Mouse (Mus musculus) neural tube, embryonic 13.5 days (tissue): ENCODE measurements around the gene Xrcc1. TPM values are rescaled to one million over a fixed set of nuclear protein-coding genes. Genes with fewer than 3 reads are reported as not detected.

Experiments used
- ATAC-seq: fragments of 200-750 bp; cut with Nextera tagmentation; 2 replicates; pipeline ENCODE4 v1.8.0; 2017; ENCODE audit warnings: low read depth, mild to moderate bottlenecking, moderate TSS enrichment, moderate library complexity
- H3K27ac ChIP-seq: fragments of 300-500 bp; sonication (generic); replicated peaks from 2 replicates; pipeline ENCODE4 v1.5.1; 2015; ENCODE audit warnings: moderate library complexity, mild to moderate bottlenecking, inconsistent platforms
- H3K27me3 ChIP-seq: fragments of 300-500 bp; sonication (generic); 2 replicates; pipeline ENCODE4 v1.6.1; 2015; ENCODE audit warnings: mild to moderate bottlenecking, inconsistent platforms
- H3K36me3 ChIP-seq: fragments of 300-500 bp; sonication (generic); 2 replicates; pipeline ENCODE4 v1.6.1; 2015; ENCODE audit warnings: mild to moderate bottlenecking, inconsistent platforms
- H3K4me1 ChIP-seq: fragments of 300-500 bp; sonication (generic); replicated peaks from 2 replicates; pipeline ENCODE4 v1.6.1; 2015; ENCODE audit warnings: inconsistent platforms
- H3K4me2 ChIP-seq: fragments of 300-500 bp; sonication (generic); 2 replicates; pipeline ENCODE4 v1.6.1; 2015; ENCODE audit warnings: inconsistent platforms, mild to moderate bottlenecking, moderate library complexity
- H3K4me3 ChIP-seq: fragments of 300-500 bp; sonication (generic); 2 replicates; pipeline ENCODE4 v1.5.1; 2015; ENCODE audit warnings: mild to moderate bottlenecking, inconsistent platforms
- H3K9ac ChIP-seq: fragments of 300-500 bp; sonication (generic); 2 replicates; pipeline ENCODE4 v1.6.1; 2015; ENCODE audit warnings: moderate library complexity, mild to moderate bottlenecking, inconsistent platforms
- H3K9me3 ChIP-seq: fragments of 300-500 bp; sonication (generic); 2 replicates; pipeline ENCODE4 v1.6.1; 2016; ENCODE audit warnings: inconsistent platforms
- WGBS: fragments of 180-500 bp; shearing (Covaris S2); methylation state at CpG from one replicate; pipeline ENCODE4 v1.1.7; 2015; 5-methylcytosine and 5-hydroxymethylcytosine counted together
- polyA plus RNA-seq: library from polyadenylated mRNA; unstranded; fragments of >200 nt; fragmentation: Nextera tagmentation; extraction: Ambion mirVana; gene quantifications from 2 replicates; pipeline ENCODE4 v1.2.1, GENCODE M21; 2015

The Xrcc1 gene
- 66.3 and 79.2 TPM in 2 replicates for polyA plus RNA-seq

- H3K9ac ChIP-seq = peak within 1 kb of the TSS; percentile 89
- peak within 1 kb of the TSS; percentile 69 for H3K4me2 ChIP-seq
- peaks cover 26% of the 10 kb centered on the region for H3K36me3 ChIP-seq
- no peaks in the 10 kb centered on the region for H3K27me3 ChIP-seq
- H3K4me1 ChIP-seq = peaks cover 15% of the 10 kb centered on the region
- H3K4me3 ChIP-seq = peak within 1 kb of the TSS; percentile 84
- H3K27ac ChIP-seq = peak within 1 kb of the TSS; percentile 64
- peak; percentile 19 for ATAC-seq
- 42% methylated on average over 13 of the region's 13 CpGs for WGBS
- H3K9me3 ChIP-seq = no peaks in the 10 kb centered on the region
These were observed at the start of gene Xrcc1, which contains the start of gene Pinlyp for GRCm38 (mm10) chr7:24546068-24546614. Gene Xrcc1, plus strand, starts transcription at chr7:24546289. Gene Pinlyp, minus strand, starts transcription at chr7:24546118.

GRCm38 (mm10) chr7:24499856-24500577 is 46.1 kb upstream of the Xrcc1 start:
- Histone ChIP-seq H3K9ac (0 out of 2 replicates have a peak overlapping the region, but pooled peaks have one; percentile 19), H3K36me3 (peaks cover 58% of the 10 kb centered on the region), H3K4me3 (0 out of 2 replicates have a peak overlapping the region, but pooled peaks have one; percentile 9), H3K27ac (no peak overlapping the region), H3K4me2 (peak overlapping the region; percentile 35), H3K27me3 (peaks cover 10% of the 10 kb centered on the region; the same call in 1 of the 2 replicates), H3K9me3 (no peaks in the 10 kb centered on the region), H3K4me1 (peaks cover 26% of the 10 kb centered on the region)
- ATAC-seq = no peak
- 20% methylated on average over 43 of the region's 43 CpGs for WGBS

GRCm38 (mm10) chr7:24500929-24501328 is 45.2 kb upstream of the Xrcc1 start:
- H3K9ac ChIP-seq = no peak overlapping the region
- peaks cover 10% of the 10 kb centered on the region; the same call in 1 of the 2 replicates for H3K27me3 ChIP-seq
- 35% methylated on average over 7 of the region's 7 CpGs for WGBS
- peaks cover 57% of the 10 kb centered on the region for H3K36me3 ChIP-seq
- H3K4me2 ChIP-seq = no peak overlapping the region
- H3K9me3 ChIP-seq = no peaks in the 10 kb centered on the region
- no peak overlapping the region for H3K27ac ChIP-seq
- ATAC-seq = no peak
- no peak overlapping the region for H3K4me3 ChIP-seq
- H3K4me1 ChIP-seq = peaks cover 35% of the 10 kb centered on the region

DNA sequence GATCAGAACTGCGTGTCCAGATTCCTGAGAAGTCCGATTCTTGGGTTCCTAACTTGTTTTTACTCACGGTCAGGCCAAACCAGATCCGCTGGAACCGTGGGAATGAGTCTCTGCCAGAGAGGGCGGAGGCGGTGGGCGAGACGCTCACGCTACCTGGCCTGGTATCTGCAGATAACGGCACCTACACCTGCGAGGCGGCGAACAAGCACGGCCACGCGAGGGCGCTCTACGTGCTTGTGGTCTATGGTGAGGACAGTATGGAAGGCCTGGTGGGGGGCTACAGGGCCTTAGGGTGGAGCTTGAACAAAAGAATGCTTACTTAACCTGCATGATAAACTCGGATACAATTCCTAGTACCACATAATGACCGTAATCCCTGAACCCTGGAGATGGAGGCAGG is 44.6 kb upstream of the Xrcc1 start:
- H3K27ac ChIP-seq = no peak overlapping the region
- no peak for ATAC-seq
- H3K9me3 ChIP-seq = no peaks in the 10 kb centered on the region
- no peak overlapping the region for H3K4me3 ChIP-seq
- H3K4me1 ChIP-seq = peaks cover 40% of the 10 kb centered on the region
- no peak overlapping the region for H3K9ac ChIP-seq
- H3K27me3 ChIP-seq = peaks cover 10% of the 10 kb centered on the region; the same call in 1 of the 2 replicates
- H3K36me3 ChIP-seq = peaks cover 57% of the 10 kb centered on the region
- WGBS = 59% methylated on average over 21 of the region's 21 CpGs
- no peak overlapping the region for H3K4me2 ChIP-seq

DNA sequence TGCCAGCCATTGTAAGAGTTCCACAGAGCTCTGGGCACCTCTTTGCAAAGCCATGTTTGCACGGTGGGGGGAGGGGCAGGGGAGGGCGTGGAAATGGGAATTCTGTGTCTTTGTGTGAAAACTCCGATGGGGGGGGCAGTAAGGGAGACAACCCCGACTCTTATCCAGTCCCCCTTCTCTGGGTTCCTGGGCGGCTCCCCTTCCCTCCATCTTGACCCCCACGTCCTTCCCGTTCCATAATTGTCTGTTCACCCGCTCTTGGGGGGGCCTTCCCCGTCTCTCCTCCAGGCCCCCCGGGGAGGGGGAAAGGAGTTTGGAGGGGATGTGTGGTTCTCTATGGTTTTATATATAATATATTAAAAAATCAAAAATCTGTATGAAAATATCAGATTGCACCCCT is 42.1 kb upstream of the Xrcc1 start:
- no peak for ATAC-seq
- H3K4me2 ChIP-seq = no peak overlapping the region
- H3K4me3 ChIP-seq = no peak overlapping the region
- peaks cover 51% of the 10 kb centered on the region for H3K4me1 ChIP-seq
- H3K9ac ChIP-seq = peak overlapping the region; percentile 54
- H3K36me3 ChIP-seq = peaks cover 47% of the 10 kb centered on the region
- H3K9me3 ChIP-seq = no peaks in the 10 kb centered on the region
- H3K27ac ChIP-seq = 0 out of 2 replicates have a peak overlapping the region, but pooled peaks have one; percentile 7
- 21% methylated on average over 10 of the region's 10 CpGs for WGBS
- H3K27me3 ChIP-seq = 0 out of 2 replicates have a peak, but pooled peaks cover 1% of the 10 kb centered on the region

- peak overlapping the region; percentile 81 for H3K4me2 ChIP-seq
- peak overlapping the region; percentile 100 for H3K27ac ChIP-seq
- 0 out of 2 replicates have a peak overlapping the region, but pooled peaks have one; percentile 96 for H3K9ac ChIP-seq
- peaks cover 56% of the 10 kb centered on the region for H3K4me1 ChIP-seq
- peaks cover 38% of the 10 kb centered on the region for H3K36me3 ChIP-seq
- no peak overlapping the region for H3K4me3 ChIP-seq
- ATAC-seq = no peak
- WGBS = 17% methylated on average over 4 of the region's 4 CpGs
- H3K27me3 ChIP-seq = no peaks in the 10 kb centered on the region
- no peaks in the 10 kb centered on the region for H3K9me3 ChIP-seq
These were observed 41.2 kb upstream of the Xrcc1 start for GRCm38 (mm10) chr7:24504868-24505267.

GRCm38 (mm10) chr7:24505447-24506064 is 40.5 kb upstream of the Xrcc1 start:
- H3K9ac ChIP-seq = peak overlapping the region; percentile 96
- ATAC-seq = no peak
- peak overlapping the region; percentile 81 for H3K4me2 ChIP-seq
- peak overlapping the region; percentile 100 for H3K27ac ChIP-seq
- H3K4me3 ChIP-seq = peak overlapping the region; percentile 67
- peaks cover 34% of the 10 kb centered on the region for H3K36me3 ChIP-seq
- H3K27me3 ChIP-seq = no peaks in the 10 kb centered on the region
- 10% methylated on average over 15 of the region's 15 CpGs for WGBS
- peaks cover 59% of the 10 kb centered on the region for H3K4me1 ChIP-seq
- H3K9me3 ChIP-seq = no peaks in the 10 kb centered on the region

DNA sequence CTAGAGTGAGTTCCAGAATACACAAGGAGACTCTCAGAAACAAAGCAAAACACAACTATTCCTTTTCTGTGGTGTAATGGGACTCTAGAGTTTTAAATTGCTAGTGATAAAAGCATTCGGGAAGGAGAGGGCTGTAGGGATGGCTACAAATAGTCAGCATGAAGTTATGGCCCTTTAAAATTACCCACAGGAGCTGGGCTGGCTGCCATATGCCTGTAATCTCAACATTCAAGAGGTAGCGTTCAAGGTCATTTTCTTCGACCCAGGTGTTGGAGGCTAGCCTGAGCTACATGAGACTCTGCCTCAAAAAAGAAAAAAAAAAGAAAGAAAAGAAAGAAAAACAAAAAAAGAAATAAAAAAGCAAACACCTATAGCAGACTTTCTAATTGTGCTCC is 40.0 kb upstream of the Xrcc1 start:
- Histone ChIP-seq H3K4me2 (peak overlapping the region; percentile 81), H3K4me3 (peak overlapping the region; percentile 67), H3K27ac (peak overlapping the region; percentile 100), H3K36me3 (peaks cover 34% of the 10 kb centered on the region), H3K4me1 (peaks cover 64% of the 10 kb centered on the region), H3K27me3 (no peaks in the 10 kb centered on the region), H3K9ac (peak overlapping the region; percentile 96), H3K9me3 (no peaks in the 10 kb centered on the region)
- ATAC-seq = no peak
- 1% methylated on average over 3 of the region's 3 CpGs for WGBS

DNA sequence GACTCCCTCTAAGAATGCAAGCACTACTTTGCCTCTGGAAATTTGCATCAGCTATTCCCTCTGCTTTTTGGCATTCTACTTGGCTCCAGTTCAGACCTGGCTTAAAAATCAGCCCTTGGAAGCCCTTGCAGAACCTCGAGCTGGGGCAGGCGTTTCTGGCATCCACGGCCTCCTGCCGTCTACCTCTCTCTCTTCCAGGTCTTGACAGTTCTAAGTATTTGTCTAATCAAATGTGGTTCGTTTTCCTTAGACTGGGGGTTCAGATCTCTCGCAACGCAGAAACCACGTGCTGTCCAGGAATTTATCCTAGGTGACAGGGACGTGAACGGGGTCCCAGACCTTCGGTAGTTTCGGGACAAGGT is 39.6 kb upstream of the Xrcc1 start:
- H3K27me3 ChIP-seq = no peaks in the 10 kb centered on the region
- H3K36me3 ChIP-seq = peaks cover 34% of the 10 kb centered on the region
- H3K4me3 ChIP-seq = peak overlapping the region; percentile 67
- peaks cover 65% of the 10 kb centered on the region for H3K4me1 ChIP-seq
- 1% methylated on average over 12 of the region's 12 CpGs for WGBS
- peak overlapping the region; percentile 81 for H3K4me2 ChIP-seq
- H3K27ac ChIP-seq = peak overlapping the region; percentile 100
- no peaks in the 10 kb centered on the region for H3K9me3 ChIP-seq
- H3K9ac ChIP-seq = peak overlapping the region; percentile 96
- ATAC-seq = no peak

- peak; percentile 93 for ATAC-seq
- H3K4me2 ChIP-seq = peak within 1 kb of the TSS; percentile 81
- peaks cover 69% of the 10 kb centered on the region for H3K4me1 ChIP-seq
- no peaks in the 10 kb centered on the region for H3K9me3 ChIP-seq
- peak within 1 kb of the TSS; percentile 100 for H3K27ac ChIP-seq
- peak within 1 kb of the TSS; percentile 96 for H3K9ac ChIP-seq
- WGBS = under 1% methylated on average over 83 of the region's 84 CpGs
- H3K36me3 ChIP-seq = peaks cover 34% of the 10 kb centered on the region
- H3K4me3 ChIP-seq = peak within 1 kb of the TSS; percentile 67
- H3K27me3 ChIP-seq = no peaks in the 10 kb centered on the region
These were observed 39.0 kb upstream of the Xrcc1 start, which contains the start of gene Zfp428 for GRCm38 (mm10) chr7:24506838-24507725. Gene Zfp428, plus strand, starts transcription at chr7:24507006.

- peak; percentile 37 for ATAC-seq
- Histone ChIP-seq H3K4me1 (peaks cover 69% of the 10 kb centered on the region), H3K4me2 (peak overlapping the region; percentile 81), H3K27me3 (no peaks in the 10 kb centered on the region), H3K9ac (peak overlapping the region; percentile 96), H3K9me3 (no peaks in the 10 kb centered on the region), H3K4me3 (peak overlapping the region; percentile 67), H3K36me3 (peaks cover 33% of the 10 kb centered on the region), H3K27ac (peak overlapping the region; percentile 100)
- WGBS = under 1% methylated on average over 20 of the region's 20 CpGs
These were observed 38.4 kb upstream of the Xrcc1 start for GRCm38 (mm10) chr7:24507726-24508114.
